Mouse (Mus musculus) intestine, postnatal 0 days (tissue): Measurements from ENCODE around the gene Igsf21. TPM values are rescaled to one million over a fixed set of nuclear protein-coding genes. Genes with fewer than 3 reads are reported as not detected.

Experiments used
- ATAC-seq: fragments of 200-750 bp; cut with Nextera tagmentation; 2 replicates; pipeline ENCODE4 v1.8.0; 2017; ENCODE audit warnings: mild to moderate bottlenecking, moderate TSS enrichment, moderate library complexity
- H3K27ac ChIP-seq: fragments of 300-500 bp; sonication (generic); 2 replicates; pipeline ENCODE4 v1.5.1; 2014; ENCODE audit warnings: mild to moderate bottlenecking, low read depth, low read length, moderate library complexity
- H3K27me3 ChIP-seq: fragments of 300-500 bp; sonication (generic); replicated peaks from 2 replicates; pipeline ENCODE4 v1.6.1; 2014; ENCODE audit warnings: low read length, mixed read lengths; ENCODE audit not compliant: control insufficient read depth, insufficient read depth
- H3K36me3 ChIP-seq: fragments of 300-500 bp; sonication (generic); 2 replicates; pipeline ENCODE4 v1.6.1; 2014; ENCODE audit warnings: mild to moderate bottlenecking, moderate library complexity; ENCODE audit not compliant: control insufficient read depth, insufficient read depth
- H3K4me1 ChIP-seq: fragments of 300-500 bp; sonication (generic); replicated peaks from 2 replicates; pipeline ENCODE4 v1.6.1; 2014; ENCODE audit warnings: antibody characterized with exemption, low read length, mixed read lengths; ENCODE audit not compliant: control insufficient read depth, insufficient read depth
- H3K4me2 ChIP-seq: fragments of 300-500 bp; sonication (generic); replicated peaks from 2 replicates; pipeline ENCODE4 v1.6.1; 2014; ENCODE audit warnings: low read depth, mild to moderate bottlenecking, moderate library complexity
- H3K4me3 ChIP-seq: fragments of 300-500 bp; sonication (generic); 2 replicates; pipeline ENCODE4 v1.5.1; 2014; ENCODE audit warnings: low read depth, low read length
- H3K9ac ChIP-seq: fragments of 300-500 bp; sonication (generic); 2 replicates; pipeline ENCODE4 v1.6.1; 2014; ENCODE audit warnings: mild to moderate bottlenecking, low read depth, low read length
- H3K9me3 ChIP-seq: fragments of 300-500 bp; sonication (generic); 2 replicates; pipeline ENCODE4 v1.6.1; 2016; ENCODE audit warnings: mixed run types; ENCODE audit not compliant: control insufficient read depth
- CTCF ChIP-seq: sonication (generic); IDR thresholded peaks from 2 replicates; pipeline ENCODE4 v1.5.1; 2016; ENCODE audit warnings: low read depth, mild to moderate bottlenecking, control low read depth, antibody characterized with exemption, moderate library complexity
- WGBS: fragments of 180-500 bp; shearing (Covaris S2); extraction: QIAGEN DNeasy Blood & Tissue Kit; methylation state at CpG from one replicate; pipeline ENCODE4 v1.1.7; 2014; 5-methylcytosine and 5-hydroxymethylcytosine counted together
- polyA plus RNA-seq: library from polyadenylated mRNA; unstranded; fragments of >200 nt; fragmentation: Nextera tagmentation; extraction: Ambion mirVana; gene quantifications from 2 replicates; pipeline ENCODE4 v1.2.1, GENCODE M21; 2015

The Igsf21 gene
- polyA plus RNA-seq, 1 experiment from 2014 or later: 0.93 TPM

DNA sequence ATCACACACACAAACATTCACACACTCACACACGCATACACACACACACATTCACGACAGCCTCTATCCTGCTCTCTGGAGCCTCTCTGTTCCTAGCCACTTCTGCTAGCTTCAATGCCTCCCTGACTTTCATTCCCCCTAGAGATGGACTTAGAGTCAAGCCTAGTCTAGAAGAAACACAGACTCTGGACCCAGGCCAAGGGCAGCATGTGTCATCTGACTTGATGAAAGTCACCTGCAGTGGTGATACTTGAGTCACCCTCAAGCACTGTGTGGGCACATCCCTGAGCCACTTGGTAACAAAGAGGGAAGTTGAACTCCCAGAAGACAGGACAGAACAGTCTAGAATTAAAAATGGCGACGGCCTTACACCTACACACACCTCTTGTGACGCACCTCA lies 168.2 kb downstream of the Igsf21 start:
- no peaks in the 10 kb centered on the region for H3K27me3 ChIP-seq
- TF ChIP-seq CTCF: no peak
- no peaks in the 10 kb centered on the region for H3K9me3 ChIP-seq
- no peaks in the 10 kb centered on the region for H3K36me3 ChIP-seq
- no peak overlapping the region for H3K9ac ChIP-seq
- H3K4me2 ChIP-seq: no peak overlapping the region
- no peak for ATAC-seq
- H3K4me1 ChIP-seq: no peaks in the 10 kb centered on the region
- WGBS: 73% methylated on average over 5 of the region's 5 CpGs
- H3K27ac ChIP-seq: no peak overlapping the region
- no peak overlapping the region for H3K4me3 ChIP-seq

DNA sequence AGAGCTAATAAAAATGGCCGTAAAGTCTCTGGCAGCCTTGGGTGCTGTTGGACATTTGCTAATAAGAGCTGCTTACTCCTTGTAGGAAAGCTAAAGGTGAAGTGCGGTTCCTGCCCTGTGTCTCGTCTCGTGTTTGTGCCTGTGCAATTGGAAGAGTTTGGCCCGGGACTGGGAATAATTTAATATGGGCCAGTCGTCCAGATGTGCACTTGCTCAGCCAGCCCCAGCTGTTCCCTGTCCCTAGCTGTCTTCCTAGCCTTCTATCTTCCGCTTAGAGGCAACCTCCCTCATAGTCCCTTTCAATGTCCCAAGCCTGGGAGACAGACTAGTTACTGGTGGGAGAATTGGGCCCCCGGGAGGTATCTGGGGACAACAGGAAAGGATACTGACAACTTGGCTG lies 169.0 kb downstream of the Igsf21 start:
- Histone ChIP-seq H3K27me3 (no peaks in the 10 kb centered on the region), H3K9me3 (no peaks in the 10 kb centered on the region), H3K36me3 (no peaks in the 10 kb centered on the region), H3K4me3 (no peak overlapping the region), H3K4me1 (no peaks in the 10 kb centered on the region), H3K4me2 (no peak overlapping the region), H3K9ac (no peak overlapping the region), H3K27ac (no peak overlapping the region)
- no peak for ATAC-seq
- no peak for TF ChIP-seq CTCF
- 61% methylated on average over 8 of the region's 8 CpGs for WGBS

DNA sequence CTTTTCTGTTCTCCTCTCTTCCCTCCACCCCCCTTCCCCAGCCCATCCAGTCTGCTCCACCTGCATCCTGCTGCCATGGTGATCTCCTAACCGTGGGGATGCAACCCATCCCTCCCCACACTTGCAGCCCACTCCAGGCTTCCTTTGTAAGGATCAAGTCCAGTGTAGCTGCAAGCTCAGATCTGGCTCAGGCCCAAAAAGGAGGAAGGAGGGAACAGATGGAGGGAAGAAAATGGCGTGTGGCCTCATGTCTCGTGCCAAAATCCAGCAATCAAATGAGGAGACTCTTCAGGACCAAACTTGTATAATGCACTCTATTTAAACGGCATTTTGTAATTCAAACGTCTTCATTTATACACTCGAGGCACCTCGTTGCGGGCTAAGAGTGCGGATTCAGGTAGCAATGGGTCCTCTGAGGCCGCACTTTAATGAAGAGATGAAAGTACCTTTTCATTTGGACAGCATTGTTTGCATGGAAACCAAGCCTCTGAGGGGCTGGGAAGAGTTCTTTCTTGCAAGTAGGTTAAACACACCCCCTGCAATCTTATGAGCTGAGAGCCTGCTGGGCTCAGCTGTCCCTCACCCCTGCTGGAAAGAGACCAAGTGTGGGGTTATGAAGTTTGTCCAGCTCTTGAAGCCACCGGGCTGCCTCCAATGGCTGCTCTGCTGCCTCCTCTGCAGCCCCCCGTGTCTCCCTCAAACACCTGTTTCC lies 169.6 kb downstream of the Igsf21 start:
- Histone ChIP-seq H3K9me3 (no peaks in the 10 kb centered on the region), H3K4me3 (no peak overlapping the region), H3K4me1 (no peaks in the 10 kb centered on the region), H3K4me2 (no peak overlapping the region), H3K9ac (no peak overlapping the region), H3K36me3 (no peaks in the 10 kb centered on the region), H3K27ac (no peak overlapping the region), H3K27me3 (no peaks in the 10 kb centered on the region)
- TF ChIP-seq CTCF: no peak
- WGBS: 68% methylated on average over 12 of the region's 12 CpGs
- ATAC-seq: no peak

DNA sequence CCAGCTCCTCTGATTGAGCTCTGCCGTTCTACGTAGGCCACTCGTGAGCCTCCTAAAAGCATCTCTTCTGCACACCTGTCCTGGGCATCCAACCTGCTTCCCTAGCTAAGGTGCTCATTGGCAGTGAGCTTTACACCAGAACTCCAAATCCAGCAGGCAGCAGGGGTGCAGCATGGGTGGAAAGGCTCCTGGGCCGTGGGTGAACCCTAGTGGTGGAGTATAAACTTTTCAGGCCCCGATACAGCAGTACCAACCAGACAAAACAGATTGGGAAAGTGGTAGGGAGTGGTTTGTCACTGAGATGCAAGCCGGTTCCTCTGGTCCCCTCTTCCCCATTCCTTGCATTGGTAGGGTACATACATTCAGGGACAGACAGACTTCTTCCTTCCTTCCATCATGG lies 170.2 kb downstream of the Igsf21 start:
- no peak overlapping the region for H3K27ac ChIP-seq
- no peaks in the 10 kb centered on the region for H3K4me1 ChIP-seq
- no peaks in the 10 kb centered on the region for H3K36me3 ChIP-seq
- H3K9me3 ChIP-seq: no peaks in the 10 kb centered on the region
- no peak overlapping the region for H3K4me3 ChIP-seq
- H3K9ac ChIP-seq: no peak overlapping the region
- 72% methylated on average over 6 of the region's 6 CpGs for WGBS
- no peaks in the 10 kb centered on the region for H3K27me3 ChIP-seq
- TF ChIP-seq CTCF: no peak
- no peak overlapping the region for H3K4me2 ChIP-seq
- ATAC-seq: no peak

DNA sequence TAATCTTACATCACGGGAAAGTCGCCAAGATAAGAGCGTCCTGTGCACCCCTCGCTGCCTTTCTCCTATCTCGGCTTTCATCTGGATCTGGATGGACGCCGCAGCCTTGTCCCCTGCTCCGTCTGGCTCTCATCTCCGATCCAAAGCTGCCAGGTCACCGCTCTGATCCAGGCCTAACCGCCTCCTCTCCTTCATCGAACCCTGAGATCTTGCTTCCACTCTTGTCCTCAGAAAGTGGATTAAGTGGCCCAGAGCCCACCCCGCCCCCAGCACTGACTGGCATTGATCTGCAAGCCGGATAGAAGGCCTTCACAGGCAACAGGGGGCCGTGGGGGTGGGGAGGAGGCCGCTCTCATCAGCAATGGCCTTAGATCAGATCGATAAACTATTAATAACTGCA lies 175.5 kb downstream of the Igsf21 start:
- Histone ChIP-seq H3K27ac (no peak overlapping the region), H3K4me2 (no peak overlapping the region), H3K27me3 (no peaks in the 10 kb centered on the region; the same call in 1 of the 2 replicates), H3K36me3 (no peaks in the 10 kb centered on the region), H3K4me1 (no peaks in the 10 kb centered on the region), H3K9ac (no peak overlapping the region), H3K4me3 (no peak overlapping the region), H3K9me3 (0 out of 2 replicates have a peak, but pooled peaks cover 8% of the 10 kb centered on the region)
- 37% methylated on average over 17 of the region's 17 CpGs for WGBS
- ATAC-seq: no peak
- no peak for TF ChIP-seq CTCF

DNA sequence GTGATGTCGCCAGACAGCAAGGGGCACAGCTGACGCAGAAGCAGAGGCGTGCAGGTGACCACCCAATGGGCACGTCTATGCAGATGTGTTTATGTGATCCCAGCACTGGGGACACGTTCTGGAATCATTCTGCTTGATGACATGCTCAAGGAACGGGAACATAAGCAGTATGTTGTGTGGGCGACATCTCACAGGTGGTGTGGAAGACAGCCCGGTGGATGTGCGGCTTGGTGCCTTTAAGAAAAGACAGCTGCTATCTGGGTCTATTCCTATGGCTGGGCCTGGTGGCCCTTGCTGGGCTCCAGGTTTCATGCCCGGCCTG lies 176.3 kb downstream of the Igsf21 start:
- no peak overlapping the region for H3K4me3 ChIP-seq
- no peak overlapping the region for H3K4me2 ChIP-seq
- no peak overlapping the region for H3K9ac ChIP-seq
- H3K9me3 ChIP-seq: 0 out of 2 replicates have a peak, but pooled peaks cover 8% of the 10 kb centered on the region
- H3K36me3 ChIP-seq: no peaks in the 10 kb centered on the region
- 37% methylated on average over 10 of the region's 10 CpGs for WGBS
- no peak overlapping the region for H3K27ac ChIP-seq
- H3K4me1 ChIP-seq: no peaks in the 10 kb centered on the region
- no peak for ATAC-seq
- no peaks in the 10 kb centered on the region; the same call in 1 of the 2 replicates for H3K27me3 ChIP-seq
- no peak for TF ChIP-seq CTCF
